Mouse (Mus musculus) adrenal gland, postnatal 0 days (tissue): ENCODE data around the gene Gm21905. TPM values are rescaled to one million over a fixed set of nuclear protein-coding genes. Genes with fewer than 3 reads are reported as not detected.

ENCODE experiments used
- polyA plus RNA-seq: library from polyadenylated mRNA; unstranded; fragments of >200 nt; fragmentation: Nextera tagmentation; extraction: Ambion mirVana; gene quantifications from 2 replicates; pipeline ENCODE4 v1.2.1, GENCODE M21; 2015

The Gm21905 gene
- not detected in 2 replicates for polyA plus RNA-seq

GRCm38 (mm10) chr5:67946321-67946720 is at the start of gene Gm21905:
Gene Gm21905 (minus strand): TSS chr5:67946421.

GRCm38 (mm10) chr5:67941369-67941768 is 4.9 kb downstream of the Gm21905 start, which contains the start of gene Gm5108:
Gene Gm5108 (plus strand): TSS chr5:67941669.

Other genes with a start within 250 kb of the Gm21905 start
- 12.9 and 13.4 TPM in 2 replicates for gene Atp8a1, start 99.0 kb downstream of the Gm21905 start, polyA plus RNA-seq
- gene Gm5108, start 4.8 kb downstream of the Gm21905 start, polyA plus RNA-seq, result not detected in 2 replicates
- not detected in 2 replicates for gene Grxcr1, start 85.4 kb upstream of the Gm21905 start, polyA plus RNA-seq